Mouse (Mus musculus) adrenal gland, postnatal 25 days (tissue): ENCODE measurements around the gene Dock2. TPM values are rescaled to one million over a fixed set of nuclear protein-coding genes. Genes with fewer than 3 reads are reported as not detected.

Experiments
- DNase-seq: peaks from one replicate; pipeline ENCODE4 v3.0.0; 2021; ENCODE audit warnings: mixed read lengths
- total RNA-seq: library from RNA; stranded (reverse); gene quantifications from 2 replicates; pipeline ENCODE4 v1.2.3, GENCODE M21; 2021

Gene Dock2
- total RNA-seq, 1 experiment from 2014 or later, result 2.2 TPM

- DNase-seq, result no peak
Measured at GRCm38 (mm10) chr11:34525096-34525891, 258.4 kb downstream of the Dock2 start.

- no peak for DNase-seq
Measured at GRCm38 (mm10) chr11:34524586-34524985, 259.1 kb downstream of the Dock2 start.

GRCm38 (mm10) chr11:34518566-34518965, 265.1 kb downstream of the Dock2 start:
- DNase-seq, result no peak

- no peak for DNase-seq
Measured at GRCm38 (mm10) chr11:34516971-34517370, 266.7 kb downstream of the Dock2 start.

- no peak for DNase-seq
Measured at GRCm38 (mm10) chr11:34515301-34515700, 268.4 kb downstream of the Dock2 start.

- DNase-seq, result no peak
Measured at GRCm38 (mm10) chr11:34506390-34506789, 277.3 kb downstream of the Dock2 start.

- DNase-seq, result no peak
Measured at GRCm38 (mm10) chr11:34499663-34500062, 284.0 kb downstream of the Dock2 start.

- no peak for DNase-seq
Measured at GRCm38 (mm10) chr11:34494682-34495081, 289.0 kb downstream of the Dock2 start.

- no peak for DNase-seq
Measured at GRCm38 (mm10) chr11:34492986-34493385, 290.7 kb downstream of the Dock2 start.

GRCm38 (mm10) chr11:34492223-34492622, 291.5 kb downstream of the Dock2 start:
- no peak for DNase-seq

- no peak for DNase-seq
Measured at GRCm38 (mm10) chr11:34489548-34489947, 294.1 kb downstream of the Dock2 start.

- no peak for DNase-seq
Measured at GRCm38 (mm10) chr11:34479301-34479700, 304.4 kb downstream of the Dock2 start.

- DNase-seq, result no peak
Measured at GRCm38 (mm10) chr11:34469792-34470191, 313.9 kb downstream of the Dock2 start.

- DNase-seq, result no peak
Measured at GRCm38 (mm10) chr11:34468571-34468970, 315.1 kb downstream of the Dock2 start.

- no peak for DNase-seq
Measured at GRCm38 (mm10) chr11:34467056-34467455, 316.6 kb downstream of the Dock2 start.

- DNase-seq, result no peak
Measured at GRCm38 (mm10) chr11:34449944-34450343, 333.7 kb downstream of the Dock2 start.

GRCm38 (mm10) chr11:34447891-34448290, 335.8 kb downstream of the Dock2 start:
- DNase-seq, result peak; percentile 15

- no peak for DNase-seq
Measured at GRCm38 (mm10) chr11:34438429-34438828, 345.3 kb downstream of the Dock2 start.

- DNase-seq, result no peak
Measured at GRCm38 (mm10) chr11:34437446-34437845, 346.2 kb downstream of the Dock2 start.

GRCm38 (mm10) chr11:34431978-34432377, 351.7 kb downstream of the Dock2 start:
- no peak for DNase-seq

- no peak for DNase-seq
Measured at GRCm38 (mm10) chr11:34431371-34431770, 352.3 kb downstream of the Dock2 start.

GRCm38 (mm10) chr11:34430940-34431339, 352.8 kb downstream of the Dock2 start:
- DNase-seq, result no peak

- DNase-seq, result no peak
Measured at GRCm38 (mm10) chr11:34427212-34427611, 356.5 kb downstream of the Dock2 start.

- no peak for DNase-seq
Measured at GRCm38 (mm10) chr11:34424546-34424945, 359.1 kb downstream of the Dock2 start.
